Mouse (Mus musculus) E14TG2a.4 (cell line): ENCODE data around the gene Eif3g.

Experiments
- CTCF ChIP-seq: conservative IDR thresholded peaks from 2 replicates; pipeline ENCODE4 v1.5.1; 2014; ENCODE audit warnings: low read length
- NANOG ChIP-seq: IDR thresholded peaks from 2 replicates; pipeline ENCODE4 v1.6.1; 2014; ENCODE audit warnings: borderline replicate concordance, low read length, mixed read lengths

- no peak for TF ChIP-seq CTCF
- TF ChIP-seq NANOG: no peak
These were observed 6.2 kb downstream of the Eif3g start for GRCm38 (mm10) chr9:20892104-20892653.
